Mouse (Mus musculus) limb, embryonic 14.5 days (tissue): ENCODE data around the gene Ankrd17. TPM values are rescaled to one million over a fixed set of nuclear protein-coding genes. Genes with fewer than 3 reads are reported as not detected.
A peak's percentile ranks its signal among the peaks of the same experiment; 100 is the strongest.

Source experiments
- ATAC-seq: fragments of 200-750 bp; cut with Nextera tagmentation; 2 replicates; pipeline ENCODE4 v1.8.0; 2017; ENCODE audit warnings: low read depth, moderate number of reproducible peaks, moderate TSS enrichment; ENCODE audit not compliant: low FRiP score
- DNase-seq: peaks from one replicate; pipeline ENCODE4 v3.0.0-alpha.2; 2015; ENCODE audit warnings: low spot score
- H3K27ac ChIP-seq: fragments of 300-500 bp; sonication (generic); replicated peaks from 2 replicates; pipeline ENCODE4 v1.5.1; 2014; ENCODE audit warnings: low read depth, mild to moderate bottlenecking, low read length, moderate library complexity, mixed read lengths
- H3K27me3 ChIP-seq: fragments of 300-500 bp; sonication (generic); 2 replicates; pipeline ENCODE4 v1.6.1; 2014; ENCODE audit warnings: low read length, mixed read lengths; ENCODE audit not compliant: control insufficient read depth, insufficient read depth
- H3K36me3 ChIP-seq: fragments of 300-500 bp; sonication (generic); 2 replicates; pipeline ENCODE4 v1.6.1; 2014; ENCODE audit warnings: mild to moderate bottlenecking, low read length, moderate library complexity, mixed read lengths; ENCODE audit not compliant: control insufficient read depth, insufficient read depth
- H3K4me1 ChIP-seq: fragments of 300-500 bp; sonication (generic); 2 replicates; pipeline ENCODE4 v1.6.1; 2014; ENCODE audit warnings: antibody characterized with exemption, low read length, mixed read lengths; ENCODE audit not compliant: control insufficient read depth, insufficient read depth
- H3K4me2 ChIP-seq: fragments of 300-500 bp; sonication (generic); replicated peaks from 2 replicates; pipeline ENCODE4 v1.6.1; 2014; ENCODE audit warnings: low read depth, mild to moderate bottlenecking, low read length, moderate library complexity; ENCODE audit not compliant: severe bottlenecking
- H3K4me3 ChIP-seq: fragments of 300-500 bp; sonication (generic); replicated peaks from 2 replicates; pipeline ENCODE4 v1.5.1; 2014; ENCODE audit warnings: low read length
- H3K9ac ChIP-seq: fragments of 300-500 bp; sonication (generic); 2 replicates; pipeline ENCODE4 v1.6.1; 2014; ENCODE audit warnings: mild to moderate bottlenecking, low read depth, low read length, moderate library complexity; ENCODE audit not compliant: severe bottlenecking
- H3K9me3 ChIP-seq: fragments of 300-500 bp; sonication (generic); 2 replicates; pipeline ENCODE4 v1.6.1; 2016; ENCODE audit warnings: low read length; ENCODE audit not compliant: control insufficient read depth
- POLR2A ChIP-seq: fragments of 200-500 bp; IDR thresholded peaks from 2 replicates; pipeline ENCODE4 v1.8.0; 2012; ENCODE audit warnings: inconsistent platforms, mild to moderate bottlenecking, moderate library complexity, borderline replicate concordance; ENCODE audit not compliant: insufficient read depth, insufficient read length; ENCODE audit errors: extremely low read depth
- WGBS: fragments of 180-500 bp; shearing (Covaris S2); extraction: QIAGEN DNeasy Blood & Tissue Kit; methylation state at CpG from one replicate; pipeline ENCODE4 v1.1.7; 2014; 5-methylcytosine and 5-hydroxymethylcytosine counted together
- polyA plus RNA-seq, 2 experiments: library from polyadenylated mRNA; depleted of rRNA in 1 of 2; stranded (reverse) in 1 of 2; unstranded in 1 of 2; fragments of >200 nt; fragmentation: Nextera tagmentation in 1 of 2; extraction: Ambion mirVana in 1 of 2; gene quantifications; 2 replicates each; pipeline versions ENCODE4 v1.2.1 to v1.2.3; 2012 to 2014

Gene Ankrd17
- polyA plus RNA-seq, 2 experiments, result 34.9 to 54.4 TPM

GRCm38 (mm10) chr5:90346877-90347276 is 19.5 kb downstream of the Ankrd17 start:
- WGBS, result 97% methylated on average over 3 of the region's 3 CpGs
- no peak for ATAC-seq
- no peak for DNase-seq

GRCm38 (mm10) chr5:90340847-90341246 is 25.5 kb downstream of the Ankrd17 start:
- Histone ChIP-seq H3K27ac (no peak overlapping the region), H3K9ac (no peak overlapping the region), H3K4me3 (no peak overlapping the region), H3K4me1 (peaks cover 8% of the 10 kb centered on the region), H3K27me3 (no peaks in the 10 kb centered on the region), H3K4me2 (no peak overlapping the region), H3K36me3 (no peaks in the 10 kb centered on the region), H3K9me3 (no peaks in the 10 kb centered on the region)
- WGBS, result 69% methylated on average over 4 of the region's 4 CpGs
- TF ChIP-seq POLR2A, result no peak
- ATAC-seq (no peak), DNase-seq (no peak)

More at GRCm38 (mm10) chr5:90346877-90347276, 19.5 kb downstream of the Ankrd17 start:
- Histone ChIP-seq H3K27me3 (no peaks in the 10 kb centered on the region), H3K4me1 (no peaks in the 10 kb centered on the region), H3K27ac (no peak overlapping the region), H3K36me3 (no peaks in the 10 kb centered on the region), H3K9ac (no peak overlapping the region), H3K4me3 (no peak overlapping the region), H3K9me3 (no peaks in the 10 kb centered on the region), H3K4me2 (no peak overlapping the region)
- no peak for TF ChIP-seq POLR2A

- WGBS, result 87% methylated on average over 1 of the region's 1 CpGs
- H3K9ac ChIP-seq, result no peak overlapping the region
- 0 out of 2 replicates have a peak overlapping the region, but pooled peaks have one; percentile 14 for H3K4me3 ChIP-seq
- H3K36me3 ChIP-seq, result no peaks in the 10 kb centered on the region
- no peaks in the 10 kb centered on the region for H3K9me3 ChIP-seq
- ATAC-seq (no peak), DNase-seq (no peak)
- no peak for TF ChIP-seq POLR2A
- H3K4me1 ChIP-seq, result peaks cover 8% of the 10 kb centered on the region
- no peak overlapping the region for H3K27ac ChIP-seq
- H3K4me2 ChIP-seq, result peak overlapping the region; percentile 25; the same call in 1 of the 2 replicates
- no peaks in the 10 kb centered on the region for H3K27me3 ChIP-seq
Observed at GRCm38 (mm10) chr5:90339953-90340343, 26.4 kb downstream of the Ankrd17 start.

- TF ChIP-seq POLR2A, result no peak
- Histone ChIP-seq H3K9me3 (no peaks in the 10 kb centered on the region), H3K27ac (no peak overlapping the region; the same call in 1 of the 2 replicates), H3K4me2 (peak overlapping the region; percentile 25), H3K36me3 (no peaks in the 10 kb centered on the region), H3K27me3 (no peaks in the 10 kb centered on the region), H3K4me3 (peak overlapping the region; percentile 14), H3K4me1 (peaks cover 8% of the 10 kb centered on the region), H3K9ac (no peak overlapping the region)
- DNase-seq, result peak; percentile 74
- WGBS, result 24% methylated on average over 5 of the region's 5 CpGs
- no peak; the same call in 1 of the 2 replicates for ATAC-seq
Observed at GRCm38 (mm10) chr5:90339129-90339952, 27.0 kb downstream of the Ankrd17 start.

- H3K36me3 ChIP-seq, result no peaks in the 10 kb centered on the region
- ATAC-seq (no peak), DNase-seq (no peak)
- WGBS, result 55% methylated on average over 7 of the region's 7 CpGs
- TF ChIP-seq POLR2A, result no peak
- no peaks in the 10 kb centered on the region for H3K9me3 ChIP-seq
- H3K9ac ChIP-seq, result no peak overlapping the region
- no peaks in the 10 kb centered on the region for H3K27me3 ChIP-seq
- peaks cover 8% of the 10 kb centered on the region for H3K4me1 ChIP-seq
- H3K4me2 ChIP-seq, result no peak overlapping the region
- H3K27ac ChIP-seq, result no peak overlapping the region
- no peak overlapping the region for H3K4me3 ChIP-seq
Observed at GRCm38 (mm10) chr5:90338177-90339091, 27.9 kb downstream of the Ankrd17 start.
